Mouse (Mus musculus) embryonic fibroblast, embryonic 13.5 days (primary cell): ENCODE measurements at regions not wholly inside any gene's neighbourhood (a gene's known extent, or its start where the extent isn't known, plus 50 kb on each side); places are given as distances from the start of the nearest gene placed in this dataset.

Source experiments
- CTCF ChIP-seq: IDR thresholded peaks from 2 replicates; pipeline ENCODE4 v1.5.1; 2011; ENCODE audit warnings: mild to moderate bottlenecking, control low read depth, low read length, moderate library complexity, borderline replicate concordance; ENCODE audit not compliant: insufficient read depth
- POLR2A ChIP-seq: IDR thresholded peaks from 2 replicates; pipeline ENCODE4 v1.6.1; 2011; ENCODE audit warnings: low read depth, mild to moderate bottlenecking, control low read depth, low read length, moderate library complexity

GRCm38 (mm10) chr12:71400201-71400600 lies 90.5 kb downstream of the Dact1 start:
- TF ChIP-seq CTCF (no peak), POLR2A (no peak)
